Mouse (Mus musculus): ENCODE measurements around the gene Sema4d. TPM values are rescaled to one million over a fixed set of nuclear protein-coding genes. Genes with fewer than 3 reads are reported as not detected.

The Sema4d gene
- polyA plus RNA-seq, 1 experiment from 2014 or later = 18.6 TPM

Small RNAs within 50 kb of the gene (microRNA-seq; reads per million reads assigned to microRNA genes)
- not detected for gene Gm23566 (ENCODE audit: borderline number of aligned reads)

Other genes starting within 250 kb of the Sema4d start
- not detected in 2 replicates for gene Shc3, start 224.3 kb downstream of the Sema4d start, polyA plus RNA-seq (2014; fragmentation: Nextera tagmentation; extraction: Ambion mirVana)
- gene Cks2, start 148.5 kb downstream of the Sema4d start, polyA plus RNA-seq (2014; fragmentation: Nextera tagmentation; extraction: Ambion mirVana) = 587 and 614 TPM in 2 replicates
- gene Secisbp2, start 142.1 kb downstream of the Sema4d start, polyA plus RNA-seq (2014; fragmentation: Nextera tagmentation; extraction: Ambion mirVana) = 28.3 and 36.1 TPM in 2 replicates
- 29.4 and 30.4 TPM in 2 replicates for gene Gadd45g, start 52.9 kb upstream of the Sema4d start, polyA plus RNA-seq (2014; fragmentation: Nextera tagmentation; extraction: Ambion mirVana)

Data from liver, embryonic 11.5 days (tissue).